38 mouse cellular contexts compared by ENCODE assay signal in the genomic region with DNA sequence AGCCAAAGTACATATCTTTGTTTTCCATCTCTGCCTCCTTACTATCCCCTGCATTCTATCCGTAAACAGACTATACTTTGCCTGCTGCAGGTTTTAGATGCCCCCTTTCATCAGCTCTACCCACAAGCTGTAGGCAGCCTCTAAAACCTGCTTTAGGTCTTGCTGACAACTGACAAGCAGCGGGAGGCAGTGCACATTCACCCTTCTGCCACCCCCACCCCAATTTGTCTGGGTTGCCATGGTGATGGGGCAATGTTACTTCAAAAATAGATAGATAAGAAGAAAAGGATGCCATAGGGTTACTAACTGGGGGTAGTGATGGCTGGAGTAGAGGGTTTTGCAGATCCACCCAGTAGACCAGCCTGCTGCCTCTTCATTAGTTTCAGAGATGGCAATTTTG. TPM values are rescaled to one million over a fixed set of nuclear protein-coding genes. Genes with fewer than 3 reads are reported as not detected.
DNase-seq lines count a peak whose midpoint lies in the region; ATAC-seq and TF ChIP-seq lines count a peak whose summit lies in the region.
"Had no signal": no experiment of that assay in that cellular context is flagged by ENCODE, and none has a peak within 500 bp of the region (broad histone marks: within the 10 kb centered on the region; RNA-seq: fewer than 3 reads in every experiment).

No protein-coding gene starts in this region.

- no peak overlapping the region for H3K9ac ChIP-seq in forebrain, embryonic 16.5 days (replicated peaks; ENCODE audit: low read depth, low read length)
- 0 out of 2 replicates have a peak overlapping the region, but pooled peaks have one; percentile 19 for H3K9ac ChIP-seq in hindbrain, embryonic 13.5 days
- no peak overlapping the region for H3K9ac ChIP-seq in hindbrain, embryonic 14.5 days
- H3K9ac ChIP-seq in midbrain, embryonic 12.5 days (replicated peaks), result no peak overlapping the region
- no peak overlapping the region for H3K9ac ChIP-seq in midbrain, postnatal 0 days (replicated peaks; ENCODE audit: low read length, poor library complexity, severe bottlenecking)
- H3K9ac ChIP-seq: hindbrain, embryonic 15.5 days; limb, embryonic 13.5 days; lung, embryonic 15.5 days; neural tube, embryonic 13.5 days; stomach, embryonic 15.5 days had no signal

- no peak for TF ChIP-seq CTCF in midbrain, postnatal 0 days (IDR thresholded peaks at IDR 0.05)

- no peak overlapping the region for H3K4me3 ChIP-seq in forebrain, embryonic 10.5 days
- H3K4me3 ChIP-seq in forebrain, embryonic 16.5 days (replicated peaks; ENCODE audit: low read length), result no peak overlapping the region
- no peak overlapping the region for H3K4me3 ChIP-seq in hindbrain, embryonic 13.5 days
- H3K4me3 ChIP-seq in hindbrain, embryonic 14.5 days (replicated peaks; ENCODE audit: low read length), result no peak overlapping the region
- H3K4me3 ChIP-seq in midbrain, embryonic 12.5 days, result no peak overlapping the region
- no peak overlapping the region for H3K4me3 ChIP-seq in midbrain, postnatal 0 days (ENCODE audit: low read depth, low read length)
- H3K4me3 ChIP-seq: hindbrain, embryonic 15.5 days; limb, embryonic 13.5 days; lung, embryonic 15.5 days; neural tube, embryonic 13.5 days; stomach, embryonic 15.5 days had no signal

- no peak for ATAC-seq in forebrain, embryonic 16.5 days
- ATAC-seq in hindbrain, embryonic 13.5 days (ENCODE audit: low FRiP score), result no peak
- ATAC-seq in hindbrain, embryonic 14.5 days (ENCODE audit: low FRiP score), result no peak
- ATAC-seq in midbrain, embryonic 12.5 days (ENCODE audit: low FRiP score, low read depth), result no peak
- ATAC-seq in midbrain, postnatal 0 days (ENCODE audit: low FRiP score), result peak; percentile 41; the same call in 1 of the 2 replicates
- ATAC-seq: activated CD4-positive, CD25-positive, alpha-beta regulatory T cell, adult 4 months; inflammation-experienced regulatory T-cells, adult 6 months had no signal

- H3K4me1 ChIP-seq in forebrain, embryonic 10.5 days, result peaks cover 26% of the 10 kb centered on the region
- H3K4me1 ChIP-seq in forebrain, embryonic 16.5 days (replicated peaks; ENCODE audit: control insufficient read depth, insufficient read depth, low read length), result peaks cover 9% of the 10 kb centered on the region; the same call in 1 of the 2 replicates
- peaks cover 12% of the 10 kb centered on the region for H3K4me1 ChIP-seq in hindbrain, embryonic 13.5 days (replicated peaks)
- peaks cover 13% of the 10 kb centered on the region for H3K4me1 ChIP-seq in hindbrain, embryonic 14.5 days (replicated peaks; ENCODE audit: control insufficient read depth, insufficient read depth, low read length)
- H3K4me1 ChIP-seq in midbrain, embryonic 12.5 days, result peaks cover 19% of the 10 kb centered on the region
- peaks cover 2% of the 10 kb centered on the region; the same call in 1 of the 2 replicates for H3K4me1 ChIP-seq in midbrain, postnatal 0 days (ENCODE audit: insufficient read depth, low read length)
- H3K4me1 ChIP-seq: lung, embryonic 15.5 days had no signal

- DNase-seq in forebrain, embryonic 10.5 days (ENCODE audit: extremely low spot score, low spot score), result no peak
- DNase-seq in hindbrain, embryonic 14.5 days (ENCODE audit: low spot score), result no peak
- DNase-seq in midbrain, postnatal 0 days (ENCODE audit: low spot score), result no peak
- no peak for DNase-seq in embryo, embryonic 9.5 days (ENCODE audit: extremely low spot score)
- DNase-seq: adrenal gland, adult 2 months; adrenal gland, postnatal 36 days; cerebellum, adult 8-10 months; cerebellum, postnatal 25 days; gastrocnemius, postnatal 10 days; heart, postnatal 14 days; kidney, adult 11 months; kidney, postnatal 25 days; thymus, postnatal 14 days had no signal

- H3K27ac ChIP-seq in forebrain, embryonic 10.5 days, result peak overlapping the region; percentile 56; the same call in 1 of the 2 replicates
- H3K27ac ChIP-seq in forebrain, embryonic 16.5 days (ENCODE audit: low read length), result no peak overlapping the region
- peak overlapping the region; percentile 40; the same call in 1 of the 2 replicates for H3K27ac ChIP-seq in hindbrain, embryonic 13.5 days
- no peak overlapping the region for H3K27ac ChIP-seq in hindbrain, embryonic 14.5 days
- peak overlapping the region; percentile 20; the same call in 1 of the 2 replicates for H3K27ac ChIP-seq in midbrain, embryonic 12.5 days (replicated peaks)
- peak overlapping the region; percentile 48 for H3K27ac ChIP-seq in midbrain, postnatal 0 days (ENCODE audit: low read depth, low read length)
- H3K27ac ChIP-seq: hindbrain, embryonic 15.5 days; limb, embryonic 13.5 days; lung, embryonic 15.5 days; neural tube, embryonic 13.5 days; stomach, embryonic 15.5 days had no signal

- 70% methylated on average over 2 of the region's 2 CpGs for WGBS in forebrain, embryonic 10.5 days
- WGBS in forebrain, embryonic 16.5 days, result 49% methylated on average over 2 of the region's 2 CpGs
- 38% methylated on average over 2 of the region's 2 CpGs for whole genome bisulfite sequencing in hindbrain, embryonic 13.5 days
- WGBS in hindbrain, embryonic 14.5 days, result 31% methylated on average over 2 of the region's 2 CpGs
- WGBS in midbrain, embryonic 12.5 days, result 39% methylated on average over 2 of the region's 2 CpGs
- WGBS in midbrain, postnatal 0 days, result 16% methylated on average over 2 of the region's 2 CpGs

- no peaks in the 10 kb centered on the region for H3K9me3 ChIP-seq in forebrain, embryonic 10.5 days
- no peaks in the 10 kb centered on the region for H3K9me3 ChIP-seq in forebrain, embryonic 16.5 days (ENCODE audit: control insufficient read depth, low read length)
- no peaks in the 10 kb centered on the region for H3K9me3 ChIP-seq in hindbrain, embryonic 13.5 days
- no peaks in the 10 kb centered on the region for H3K9me3 ChIP-seq in hindbrain, embryonic 14.5 days (ENCODE audit: control insufficient read depth, low read length)
- no peaks in the 10 kb centered on the region for H3K9me3 ChIP-seq in midbrain, embryonic 12.5 days
- no peaks in the 10 kb centered on the region for H3K9me3 ChIP-seq in midbrain, postnatal 0 days (ENCODE audit: low read length)
- H3K9me3 ChIP-seq: hindbrain, embryonic 15.5 days; limb, embryonic 13.5 days; lung, embryonic 15.5 days; neural tube, embryonic 13.5 days; stomach, embryonic 15.5 days had no signal

- H3K36me3 ChIP-seq in forebrain, embryonic 10.5 days (replicated peaks), result no peaks in the 10 kb centered on the region
- no peaks in the 10 kb centered on the region for H3K36me3 ChIP-seq in forebrain, embryonic 16.5 days (ENCODE audit: control insufficient read depth, insufficient read depth)
- no peaks in the 10 kb centered on the region for H3K36me3 ChIP-seq in hindbrain, embryonic 13.5 days
- H3K36me3 ChIP-seq in hindbrain, embryonic 14.5 days (replicated peaks; ENCODE audit: control insufficient read depth, insufficient read depth), result no peaks in the 10 kb centered on the region
- no peaks in the 10 kb centered on the region for H3K36me3 ChIP-seq in midbrain, embryonic 12.5 days
- no peaks in the 10 kb centered on the region for H3K36me3 ChIP-seq in midbrain, postnatal 0 days (ENCODE audit: insufficient read depth, low read length)
- H3K36me3 ChIP-seq: hindbrain, embryonic 15.5 days; limb, embryonic 13.5 days; lung, embryonic 15.5 days; neural tube, embryonic 13.5 days; stomach, embryonic 15.5 days had no signal

- no peaks in the 10 kb centered on the region for H3K27me3 ChIP-seq in forebrain, embryonic 10.5 days (ENCODE audit: poor library complexity, severe bottlenecking)
- H3K27me3 ChIP-seq in forebrain, embryonic 16.5 days (replicated peaks; ENCODE audit: control insufficient read depth, insufficient read depth, low read length), result no peaks in the 10 kb centered on the region
- H3K27me3 ChIP-seq in hindbrain, embryonic 13.5 days, result no peaks in the 10 kb centered on the region
- H3K27me3 ChIP-seq in hindbrain, embryonic 14.5 days (ENCODE audit: control insufficient read depth, insufficient read depth, low read length), result no peaks in the 10 kb centered on the region
- H3K27me3 ChIP-seq in midbrain, embryonic 12.5 days, result 0 out of 2 replicates have a peak, but pooled peaks cover 6% of the 10 kb centered on the region
- no peaks in the 10 kb centered on the region for H3K27me3 ChIP-seq in midbrain, postnatal 0 days (ENCODE audit: insufficient read depth, low read length)
- H3K27me3 ChIP-seq: CH12.LX; hindbrain, embryonic 15.5 days; limb, embryonic 13.5 days; lung, embryonic 15.5 days; neural tube, embryonic 13.5 days; stomach, embryonic 15.5 days had no signal

- H3K4me2 ChIP-seq in forebrain, embryonic 16.5 days (ENCODE audit: low read length), result no peak overlapping the region
- H3K4me2 ChIP-seq in hindbrain, embryonic 13.5 days, result no peak overlapping the region
- no peak overlapping the region for H3K4me2 ChIP-seq in hindbrain, embryonic 14.5 days (replicated peaks)
- no peak overlapping the region for H3K4me2 ChIP-seq in midbrain, embryonic 12.5 days (replicated peaks)
- no peak overlapping the region for H3K4me2 ChIP-seq in midbrain, postnatal 0 days (ENCODE audit: low read depth, low read length, poor library complexity, severe bottlenecking)
- H3K4me2 ChIP-seq: hindbrain, embryonic 15.5 days; limb, embryonic 13.5 days; liver, embryonic 11.5 days; lung, embryonic 15.5 days; neural tube, embryonic 13.5 days; stomach, embryonic 15.5 days had no signal

RNA-seq across cellular contexts. Expression of gene Pde1b, which starts 18.3 kb away (rescaled TPM):
- 19.1 and 19.6 TPM in 2 replicates for polyA plus RNA-seq in forebrain, embryonic 10.5 days (2016; fragmentation: Nextera tagmentation; extraction: Ambion mirVana)
- polyA plus RNA-seq in forebrain, embryonic 16.5 days (2015; fragmentation: Nextera tagmentation; extraction: Ambion mirVana), result 71.0 and 77.1 TPM in 2 replicates
- 81.6 and 84.0 TPM in 2 replicates for polyA plus RNA-seq in hindbrain, embryonic 13.5 days (2015; fragmentation: Nextera tagmentation; extraction: Ambion mirVana)
- 88.9 and 90.0 TPM in 2 replicates for polyA plus RNA-seq in hindbrain, embryonic 14.5 days (2014; fragmentation: Nextera tagmentation; extraction: Ambion mirVana)
- 47.8 and 48.7 TPM in 2 replicates for polyA plus RNA-seq in midbrain, embryonic 12.5 days (2016; fragmentation: Nextera tagmentation; extraction: Ambion mirVana)
- total RNA-seq in midbrain, postnatal 0 days (2014; rRNA removed), result 112 TPM in 2 replicates
- polyA plus RNA-seq in midbrain, postnatal 0 days (2015; fragmentation: Nextera tagmentation; extraction: Ambion mirVana), result 69.3 and 74.6 TPM in 2 replicates

RNA-seq across cellular contexts. Expression of gene Nckap1l, which starts 30.9 kb away (rescaled TPM):
- 1.2 and 1.3 TPM in 2 replicates for polyA plus RNA-seq in forebrain, embryonic 10.5 days (2016; fragmentation: Nextera tagmentation; extraction: Ambion mirVana)
- polyA plus RNA-seq in forebrain, embryonic 16.5 days (2015; fragmentation: Nextera tagmentation; extraction: Ambion mirVana), result 1.6 and 1.7 TPM in 2 replicates
- 1.7 and 2.3 TPM in 2 replicates for polyA plus RNA-seq in hindbrain, embryonic 13.5 days (2015; fragmentation: Nextera tagmentation; extraction: Ambion mirVana)
- polyA plus RNA-seq in hindbrain, embryonic 14.5 days (2014; fragmentation: Nextera tagmentation; extraction: Ambion mirVana), result 2.0 and 2.2 TPM in 2 replicates
- polyA plus RNA-seq in midbrain, embryonic 12.5 days (2016; fragmentation: Nextera tagmentation; extraction: Ambion mirVana), result 1.8 TPM in 2 replicates
- total RNA-seq in midbrain, postnatal 0 days (2014; rRNA removed), result 4.6 and 4.7 TPM in 2 replicates
- polyA plus RNA-seq in midbrain, postnatal 0 days (2015; fragmentation: Nextera tagmentation; extraction: Ambion mirVana), result 2.0 and 2.4 TPM in 2 replicates

RNA-seq across cellular contexts. Expression of gene Gtsf2, which starts 36.2 kb away (rescaled TPM):
- polyA plus RNA-seq in forebrain, embryonic 10.5 days (2016; fragmentation: Nextera tagmentation; extraction: Ambion mirVana), result 0.41 TPM in 1 of 2 replicates, not detected in the other
- not detected in 2 replicates for polyA plus RNA-seq in forebrain, embryonic 16.5 days (2015; fragmentation: Nextera tagmentation; extraction: Ambion mirVana)
- polyA plus RNA-seq in hindbrain, embryonic 13.5 days (2015; fragmentation: Nextera tagmentation; extraction: Ambion mirVana), result not detected in 2 replicates
- polyA plus RNA-seq in hindbrain, embryonic 14.5 days (2014; fragmentation: Nextera tagmentation; extraction: Ambion mirVana), result not detected in 2 replicates
- polyA plus RNA-seq in midbrain, embryonic 12.5 days (2016; fragmentation: Nextera tagmentation; extraction: Ambion mirVana), result 0.34 TPM in 1 of 2 replicates, not detected in the other
- 0.44 TPM in 1 of 2 replicates, not detected in the other for total RNA-seq in midbrain, postnatal 0 days (2014; rRNA removed)
- polyA plus RNA-seq in midbrain, postnatal 0 days (2015; fragmentation: Nextera tagmentation; extraction: Ambion mirVana), result not detected in 2 replicates
- total RNA-seq: adrenal gland, adult 2 months; adrenal gland, postnatal 36 days; CH12.LX; ES-E14; gastrocnemius, postnatal 10 days; heart, postnatal 14 days; layer of hippocampus, adult 8-10 months; layer of hippocampus, postnatal 25 days; left cerebral cortex, adult 8-10 months; left cerebral cortex, postnatal 36 days; megakaryocyte progenitor cell, adult 5-6 weeks had no signal
- polyA plus RNA-seq: activated CD4-positive, CD25-positive, alpha-beta regulatory T cell, adult 4 months; adrenal gland, adult 2 months; C2C12; embryonic facial prominence, embryonic 11.5 days; heart, embryonic 14.5 days; inflammation-experienced regulatory T-cells, adult 6 months; kidney, embryonic 14.5 days; limb, embryonic 13.5 days; liver, embryonic 11.5 days; liver, embryonic 16.5 days; lung, embryonic 15.5 days; neural tube, embryonic 13.5 days; small intestine, adult 2 months; stomach, embryonic 15.5 days; urinary bladder, adult 2 months had no signal

RNA-seq across cellular contexts. Expression of gene Ppp1r1a, which starts 53.3 kb away (rescaled TPM):
- 34.4 and 36.0 TPM in 2 replicates for polyA plus RNA-seq in forebrain, embryonic 10.5 days (2016; fragmentation: Nextera tagmentation; extraction: Ambion mirVana)
- 89.0 and 108 TPM in 2 replicates for polyA plus RNA-seq in forebrain, embryonic 16.5 days (2015; fragmentation: Nextera tagmentation; extraction: Ambion mirVana)
- polyA plus RNA-seq in hindbrain, embryonic 13.5 days (2015; fragmentation: Nextera tagmentation; extraction: Ambion mirVana), result 99.2 and 101 TPM in 2 replicates
- 124 and 125 TPM in 2 replicates for polyA plus RNA-seq in hindbrain, embryonic 14.5 days (2014; fragmentation: Nextera tagmentation; extraction: Ambion mirVana)
- 66.3 and 66.7 TPM in 2 replicates for polyA plus RNA-seq in midbrain, embryonic 12.5 days (2016; fragmentation: Nextera tagmentation; extraction: Ambion mirVana)
- total RNA-seq in midbrain, postnatal 0 days (2014; rRNA removed), result 111 and 156 TPM in 2 replicates
- 230 TPM in 2 replicates for polyA plus RNA-seq in midbrain, postnatal 0 days (2015; fragmentation: Nextera tagmentation; extraction: Ambion mirVana)
- total RNA-seq: CH12.LX; megakaryocyte progenitor cell, adult 5-6 weeks had no signal

RNA-seq across cellular contexts. Expression of gene Gtsf1, which starts 54.2 kb away (rescaled TPM):
- polyA plus RNA-seq in forebrain, embryonic 10.5 days (2016; fragmentation: Nextera tagmentation; extraction: Ambion mirVana), result not detected in 2 replicates
- not detected in 2 replicates for polyA plus RNA-seq in forebrain, embryonic 16.5 days (2015; fragmentation: Nextera tagmentation; extraction: Ambion mirVana)
- polyA plus RNA-seq in hindbrain, embryonic 13.5 days (2015; fragmentation: Nextera tagmentation; extraction: Ambion mirVana), result not detected in 2 replicates
- polyA plus RNA-seq in hindbrain, embryonic 14.5 days (2014; fragmentation: Nextera tagmentation; extraction: Ambion mirVana), result not detected in 2 replicates
- not detected in 2 replicates for polyA plus RNA-seq in midbrain, embryonic 12.5 days (2016; fragmentation: Nextera tagmentation; extraction: Ambion mirVana)
- not detected in 2 replicates for total RNA-seq in midbrain, postnatal 0 days (2014; rRNA removed)
- polyA plus RNA-seq in midbrain, postnatal 0 days (2015; fragmentation: Nextera tagmentation; extraction: Ambion mirVana), result 0.50 TPM in 1 of 2 replicates, not detected in the other
- total RNA-seq: adrenal gland, adult 2 months; adrenal gland, postnatal 36 days; CH12.LX; gastrocnemius, postnatal 10 days; layer of hippocampus, adult 8-10 months; layer of hippocampus, postnatal 25 days; left cerebral cortex, adult 8-10 months; megakaryocyte progenitor cell, adult 5-6 weeks had no signal
- polyA plus RNA-seq: activated CD4-positive, CD25-positive, alpha-beta regulatory T cell, adult 4 months; adrenal gland, adult 2 months; hindbrain, embryonic 15.5 days; kidney, embryonic 14.5 days; limb, embryonic 13.5 days; liver, embryonic 11.5 days; liver, embryonic 16.5 days; neural tube, embryonic 13.5 days; small intestine, adult 2 months; stomach, embryonic 15.5 days had no signal

Comparison
In these comparisons a context has a peak if more than half of its experiments do, and no peak if none do; other contexts are left out.
1. H3K27ac ChIP-seq: peak in forebrain, embryonic 10.5 days (single experiment), hindbrain, embryonic 13.5 days (single experiment), midbrain, embryonic 12.5 days (single experiment) and midbrain, postnatal 0 days (single experiment); none in forebrain, embryonic 16.5 days (single experiment) and hindbrain, embryonic 14.5 days (single experiment).